Mouse (Mus musculus) lung, postnatal 0 days (tissue): ENCODE measurements around the gene Ppp2r5a.

Experiments
- CTCF ChIP-seq: IDR thresholded peaks from 2 replicates; pipeline ENCODE4 v1.5.1; 2016; ENCODE audit warnings: antibody characterized with exemption, mild to moderate bottlenecking
- EP300 ChIP-seq: IDR thresholded peaks from 2 replicates; pipeline ENCODE4 v1.6.1; 2016; ENCODE audit warnings: antibody characterized with exemption, mild to moderate bottlenecking, control low read depth

GRCm38 (mm10) chr1:191425884-191426283 is 22.8 kb upstream of the Ppp2r5a start:
- TF ChIP-seq CTCF (no peak), EP300 (no peak)
